Mouse (Mus musculus): ENCODE measurements around the gene Tdo2. TPM values are rescaled to one million over a fixed set of nuclear protein-coding genes. Genes with fewer than 3 reads are reported as not detected.
A peak's percentile ranks its signal among the peaks of the same experiment; 100 is the strongest.

The Tdo2 gene
- polyA plus RNA-seq, 1 experiment from 2014 or later = 3.1 TPM

GRCm38 (mm10) chr3:81990531-81990930 is 14.5 kb upstream of the Tdo2 start:
- H3K9ac ChIP-seq = no peak overlapping the region
- no peaks in the 10 kb centered on the region for H3K27me3 ChIP-seq (ENCODE audit: insufficient read depth, low read length)
- H3K4me1 ChIP-seq (ENCODE audit: insufficient read depth) = no peaks in the 10 kb centered on the region
- H3K4me3 ChIP-seq (ENCODE audit: low read depth, low read length) = no peak overlapping the region
- no peak overlapping the region for H3K4me2 ChIP-seq
- WGBS = 59% methylated on average over 3 of the region's 3 CpGs
- no peak for TF ChIP-seq CTCF (IDR thresholded peaks at IDR 0.05; ENCODE audit: low read depth)
- ATAC-seq (ENCODE audit: insufficient read depth) = no peak
- H3K36me3 ChIP-seq (ENCODE audit: insufficient read depth) = no peaks in the 10 kb centered on the region
- DNase-seq = no peak
- H3K27ac ChIP-seq (ENCODE audit: low read depth) = no peak overlapping the region
- no peaks in the 10 kb centered on the region for H3K9me3 ChIP-seq (ENCODE audit: low read depth, low read length)

- no peaks in the 10 kb centered on the region for H3K36me3 ChIP-seq (ENCODE audit: insufficient read depth)
- H3K4me3 ChIP-seq (ENCODE audit: low read depth, low read length) = no peak overlapping the region
- H3K27me3 ChIP-seq (ENCODE audit: insufficient read depth, low read length) = no peaks in the 10 kb centered on the region
- H3K4me1 ChIP-seq (ENCODE audit: insufficient read depth) = no peaks in the 10 kb centered on the region
- H3K9ac ChIP-seq = no peak overlapping the region
- 0 out of 2 replicates have a peak overlapping the region, but pooled peaks have one; percentile 10 for H3K27ac ChIP-seq (ENCODE audit: low read depth)
- DNase-seq (no peak), ATAC-seq (ENCODE audit: insufficient read depth) (no peak)
- no peaks in the 10 kb centered on the region for H3K9me3 ChIP-seq (ENCODE audit: low read depth, low read length)
- no peak for TF ChIP-seq CTCF (IDR thresholded peaks at IDR 0.05; ENCODE audit: low read depth)
- WGBS = 21% methylated on average over 2 of the region's 2 CpGs
- H3K4me2 ChIP-seq = no peak overlapping the region
Measured at GRCm38 (mm10) chr3:81989692-81990141, 13.7 kb upstream of the Tdo2 start.

GRCm38 (mm10) chr3:81987628-81988027 is 11.6 kb upstream of the Tdo2 start:
- no peak for DNase-seq
- no peak overlapping the region for H3K4me3 ChIP-seq (ENCODE audit: low read depth, low read length)
- H3K4me2 ChIP-seq = no peak overlapping the region
- H3K9me3 ChIP-seq (ENCODE audit: low read depth, low read length) = no peaks in the 10 kb centered on the region
- no peak overlapping the region for H3K9ac ChIP-seq
- WGBS = 97% methylated on average over 3 of the region's 3 CpGs
- H3K27ac ChIP-seq (ENCODE audit: low read depth) = no peak overlapping the region
- H3K4me1 ChIP-seq (ENCODE audit: insufficient read depth) = no peaks in the 10 kb centered on the region
- ATAC-seq (ENCODE audit: insufficient read depth) = no peak
- no peaks in the 10 kb centered on the region for H3K36me3 ChIP-seq (ENCODE audit: insufficient read depth)
- no peaks in the 10 kb centered on the region for H3K27me3 ChIP-seq (ENCODE audit: insufficient read depth, low read length)
- TF ChIP-seq CTCF (IDR thresholded peaks at IDR 0.05; ENCODE audit: low read depth) = no peak

- WGBS = 76% methylated on average over 2 of the region's 2 CpGs
- no peaks in the 10 kb centered on the region for H3K4me1 ChIP-seq (ENCODE audit: insufficient read depth)
- no peaks in the 10 kb centered on the region for H3K9me3 ChIP-seq (ENCODE audit: low read depth, low read length)
- no peaks in the 10 kb centered on the region for H3K27me3 ChIP-seq (ENCODE audit: insufficient read depth, low read length)
- no peaks in the 10 kb centered on the region for H3K36me3 ChIP-seq (ENCODE audit: insufficient read depth)
- no peak for TF ChIP-seq CTCF (IDR thresholded peaks at IDR 0.05; ENCODE audit: low read depth)
- DNase-seq (no peak), ATAC-seq (ENCODE audit: insufficient read depth) (no peak)
- no peak overlapping the region for H3K4me2 ChIP-seq
- H3K4me3 ChIP-seq (ENCODE audit: low read depth, low read length) = no peak overlapping the region
- no peak overlapping the region for H3K27ac ChIP-seq (ENCODE audit: low read depth)
- no peak overlapping the region for H3K9ac ChIP-seq
Measured at GRCm38 (mm10) chr3:81986103-81986502, 10.1 kb upstream of the Tdo2 start.

- H3K9me3 ChIP-seq (ENCODE audit: low read depth, low read length) = no peaks in the 10 kb centered on the region
- no peak overlapping the region for H3K4me3 ChIP-seq (ENCODE audit: low read depth, low read length)
- no peak for TF ChIP-seq CTCF (IDR thresholded peaks at IDR 0.05; ENCODE audit: low read depth)
- H3K4me2 ChIP-seq = no peak overlapping the region
- H3K27ac ChIP-seq (ENCODE audit: low read depth) = no peak overlapping the region
- H3K9ac ChIP-seq = no peak overlapping the region
- ATAC-seq (ENCODE audit: insufficient read depth) = no peak
- 56% methylated on average over 1 of the region's 1 CpGs for WGBS
- no peaks in the 10 kb centered on the region for H3K36me3 ChIP-seq (ENCODE audit: insufficient read depth)
- H3K4me1 ChIP-seq (ENCODE audit: insufficient read depth) = no peaks in the 10 kb centered on the region
- H3K27me3 ChIP-seq (ENCODE audit: insufficient read depth, low read length) = no peaks in the 10 kb centered on the region
- DNase-seq = no peak
Measured at GRCm38 (mm10) chr3:81985100-81985499, 9.1 kb upstream of the Tdo2 start.

GRCm38 (mm10) chr3:81983120-81983895 is 7.3 kb upstream of the Tdo2 start:
- ATAC-seq (ENCODE audit: insufficient read depth) = no peak
- H3K9ac ChIP-seq = no peak overlapping the region
- no peak for TF ChIP-seq CTCF (IDR thresholded peaks at IDR 0.05; ENCODE audit: low read depth)
- 71% methylated on average over 8 of the region's 8 CpGs for WGBS
- no peaks in the 10 kb centered on the region for H3K27me3 ChIP-seq (ENCODE audit: insufficient read depth, low read length)
- no peak overlapping the region for H3K4me2 ChIP-seq
- no peaks in the 10 kb centered on the region for H3K9me3 ChIP-seq (ENCODE audit: low read depth, low read length)
- DNase-seq = no peak
- H3K4me1 ChIP-seq (ENCODE audit: insufficient read depth) = no peaks in the 10 kb centered on the region
- no peak overlapping the region for H3K4me3 ChIP-seq (ENCODE audit: low read depth, low read length)
- no peak overlapping the region for H3K27ac ChIP-seq (ENCODE audit: low read depth)
- no peaks in the 10 kb centered on the region for H3K36me3 ChIP-seq (ENCODE audit: insufficient read depth)

GRCm38 (mm10) chr3:81981990-81982389 is 6.0 kb upstream of the Tdo2 start, which contains the start of gene Asic5:
Gene Asic5, plus strand, starts transcription at chr3:81982290.
- Histone ChIP-seq H3K36me3 (ENCODE audit: insufficient read depth) (no peaks in the 10 kb centered on the region), H3K27ac (ENCODE audit: low read depth) (no peak within 1 kb of the TSS), H3K4me2 (no peak within 1 kb of the TSS), H3K27me3 (ENCODE audit: insufficient read depth, low read length) (no peaks in the 10 kb centered on the region), H3K4me1 (ENCODE audit: insufficient read depth) (no peaks in the 10 kb centered on the region), H3K9me3 (ENCODE audit: low read depth, low read length) (no peaks in the 10 kb centered on the region), H3K9ac (no peak within 1 kb of the TSS), H3K4me3 (ENCODE audit: low read depth, low read length) (no peak within 1 kb of the TSS)
- TF ChIP-seq CTCF (IDR thresholded peaks at IDR 0.05; ENCODE audit: low read depth) = no peak
- ATAC-seq (ENCODE audit: insufficient read depth) (no peak), DNase-seq (no peak)
- WGBS = 71% methylated on average over 5 of the region's 5 CpGs
